Mouse (Mus musculus) C2C12 (cell line): ENCODE data around the gene Grid2. TPM values are rescaled to one million over a fixed set of nuclear protein-coding genes. Genes with fewer than 3 reads are reported as not detected.

ENCODE experiments used
- H3K27me3 ChIP-seq: one replicate; pipeline ENCODE4 v1.6.1; 2011; ENCODE audit not compliant: control insufficient read depth, insufficient read depth, insufficient read length
- H3K36me3 ChIP-seq: one replicate; pipeline ENCODE4 v1.6.1; 2011; ENCODE audit not compliant: control insufficient read depth, insufficient read depth
- H3K4me3 ChIP-seq: one replicate; pipeline ENCODE4 v1.5.1; 2011; ENCODE audit warnings: mild to moderate bottlenecking, control low read depth; ENCODE audit not compliant: poor library complexity, insufficient read depth, severe bottlenecking
- H3K79me2 ChIP-seq: one replicate; pipeline ENCODE4 v1.6.1; 2011; ENCODE audit not compliant: control insufficient read depth, insufficient read depth
- H3K79me3 ChIP-seq: one replicate; pipeline ENCODE4 v1.6.1; 2011; ENCODE audit warnings: low read depth, control low read depth
- H3ac ChIP-seq: one replicate; pipeline ENCODE3; 2011; ENCODE audit warnings: low read depth; ENCODE audit not compliant: control insufficient read depth, insufficient read length
- CEBPB ChIP-seq: IDR thresholded peaks from one replicate; pipeline ENCODE4 v1.6.1; 2011; ENCODE audit warnings: low read depth, mild to moderate bottlenecking, control low read depth, moderate library complexity
- CTCF ChIP-seq: IDR thresholded peaks from one replicate; pipeline ENCODE4 v1.5.1; 2011; ENCODE audit not compliant: control insufficient read depth, insufficient read depth, insufficient read length
- FOSL1 ChIP-seq: IDR thresholded peaks from one replicate; pipeline ENCODE4 v1.8.0; 2011; ENCODE audit warnings: mild to moderate bottlenecking, low read length; ENCODE audit not compliant: poor library complexity, insufficient read depth, severe bottlenecking
- MAX ChIP-seq: IDR thresholded peaks from one replicate; pipeline ENCODE4 v1.6.1; 2011; ENCODE audit warnings: mild to moderate bottlenecking, control low read depth
- MYOD1 ChIP-seq: IDR thresholded peaks from one replicate; pipeline ENCODE4 v1.6.1; 2011; ENCODE audit warnings: low read depth; ENCODE audit not compliant: control insufficient read depth, insufficient read length
- MYOG ChIP-seq: IDR thresholded peaks from one replicate; pipeline ENCODE4 v1.6.1; 2011; ENCODE audit not compliant: control insufficient read depth, insufficient read length; ENCODE audit errors: extremely low read depth
- USF1 ChIP-seq: IDR thresholded peaks from one replicate; pipeline ENCODE4 v1.6.1; 2011; ENCODE audit warnings: low read depth, mild to moderate bottlenecking, control low read depth, moderate library complexity
- polyA plus RNA-seq: library from polyadenylated mRNA; unstranded; fragments of >200 nt; fragmentation: generic; extraction: Trizol; gene quantifications from one replicate; pipeline ENCODE4 v1.2.1, GENCODE M21; 2012; ENCODE audit warnings: missing spikeins

Grid2 gene
- polyA plus RNA-seq, 1 experiment, result not detected

GRCm38 (mm10) chr6:64098662-64099061 lies 843.0 kb downstream of the Grid2 start:
- Histone ChIP-seq H3K79me2 (no peaks in the 10 kb centered on the region), H3K79me3 (no peaks in the 10 kb centered on the region), H3K27me3 (no peaks in the 10 kb centered on the region), H3K4me3 (no peak overlapping the region), H3ac (no peak overlapping the region), H3K36me3 (no peaks in the 10 kb centered on the region)
- TF ChIP-seq MYOD1, result no peak
- TF ChIP-seq MYOG, result no peak
- no peak for TF ChIP-seq MAX
- TF ChIP-seq FOSL1, result no peak
- no peak for TF ChIP-seq USF1
- TF ChIP-seq CEBPB, result no peak
- no peak for TF ChIP-seq CTCF

GRCm38 (mm10) chr6:64114594-64114993 lies 858.9 kb downstream of the Grid2 start:
- Histone ChIP-seq H3ac (no peak overlapping the region), H3K4me3 (no peak overlapping the region), H3K79me2 (no peaks in the 10 kb centered on the region), H3K36me3 (no peaks in the 10 kb centered on the region), H3K79me3 (no peaks in the 10 kb centered on the region), H3K27me3 (no peaks in the 10 kb centered on the region)
- TF ChIP-seq MAX (no peak), CTCF (no peak), MYOD1 (no peak), CEBPB (no peak), FOSL1 (no peak), USF1 (no peak), MYOG (no peak)

DNA sequence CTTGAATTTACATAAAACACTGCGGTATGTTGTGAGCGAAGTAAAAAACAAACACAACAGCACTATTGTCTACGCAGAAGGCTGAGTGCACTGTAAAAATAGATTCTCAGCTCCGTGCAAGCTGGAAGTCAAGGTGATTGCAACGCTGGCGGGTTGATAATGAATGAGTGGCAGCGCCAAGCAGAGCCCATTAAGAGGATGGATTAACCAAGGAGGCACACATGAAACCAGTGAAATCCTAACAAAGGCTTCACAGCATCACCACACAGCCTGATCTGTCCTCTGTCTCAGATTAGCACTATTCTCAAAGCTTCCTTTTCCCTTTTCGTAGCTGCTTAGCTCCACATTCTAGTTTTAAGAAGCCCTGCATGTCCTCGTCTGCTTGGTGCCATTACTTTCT lies 880.6 kb downstream of the Grid2 start:
- Histone ChIP-seq H3K79me2 (no peaks in the 10 kb centered on the region), H3K27me3 (no peaks in the 10 kb centered on the region), H3K79me3 (no peaks in the 10 kb centered on the region), H3K36me3 (no peaks in the 10 kb centered on the region), H3ac (no peak overlapping the region), H3K4me3 (no peak overlapping the region)
- TF ChIP-seq CTCF (no peak), FOSL1 (no peak), MYOD1 (no peak), CEBPB (no peak), MYOG (no peak)

DNA sequence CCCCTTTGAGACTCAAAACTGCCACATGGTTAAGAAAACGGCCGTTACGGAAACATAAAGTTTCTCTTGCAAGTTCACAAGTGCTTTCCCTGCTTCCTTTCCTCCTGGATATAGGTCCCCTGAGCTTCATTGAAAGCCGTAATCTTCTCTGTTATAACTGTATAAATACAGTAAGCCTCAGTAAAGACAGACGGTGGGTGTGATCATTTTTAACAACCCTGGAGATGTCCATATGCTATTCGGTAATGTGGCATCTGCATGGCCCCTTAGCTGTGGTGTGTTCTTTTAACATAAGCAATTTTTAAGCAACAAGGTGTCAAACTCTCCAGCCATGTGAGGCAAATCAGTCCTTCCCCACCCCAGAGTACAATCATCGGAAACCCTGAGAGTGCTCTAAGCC lies 892.9 kb downstream of the Grid2 start:
- TF ChIP-seq USF1, result no peak
- no peak for TF ChIP-seq CEBPB
- TF ChIP-seq MYOG, result no peak
- no peak for TF ChIP-seq CTCF
- no peak for TF ChIP-seq FOSL1
- no peak for TF ChIP-seq MYOD1
- Histone ChIP-seq H3ac (no peak overlapping the region), H3K79me3 (no peaks in the 10 kb centered on the region), H3K79me2 (no peaks in the 10 kb centered on the region), H3K36me3 (no peaks in the 10 kb centered on the region), H3K27me3 (no peaks in the 10 kb centered on the region), H3K4me3 (no peak overlapping the region)

DNA sequence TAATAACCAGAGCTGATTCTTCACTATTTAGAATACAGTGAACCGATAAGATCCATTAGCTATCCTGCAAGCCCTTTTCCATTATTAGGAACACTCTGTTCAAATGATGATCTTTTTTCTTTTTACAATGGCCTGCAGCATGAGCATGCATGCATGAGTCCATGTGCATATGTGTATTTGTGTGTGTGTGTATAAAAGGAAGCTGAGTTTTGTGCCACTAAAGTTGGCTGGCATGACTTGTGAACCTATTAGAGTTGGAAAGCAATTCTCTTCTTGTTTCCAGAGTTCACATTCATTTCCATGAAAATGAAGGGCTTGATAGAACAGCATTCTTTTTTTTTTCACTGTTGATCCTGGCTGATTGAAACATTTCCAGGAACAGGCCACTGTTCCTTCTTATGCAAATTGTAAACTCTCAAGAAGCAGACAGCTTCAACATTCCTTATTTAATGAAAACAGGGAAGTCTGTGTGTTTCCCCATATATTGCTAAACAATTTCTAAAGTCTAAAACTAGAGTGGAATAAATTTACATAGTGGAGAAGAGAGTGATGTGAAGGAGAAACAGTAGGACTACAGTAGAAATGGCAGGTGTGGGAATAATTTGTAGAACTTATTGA lies 919.4 kb downstream of the Grid2 start:
- Histone ChIP-seq H3K36me3 (no peaks in the 10 kb centered on the region), H3K27me3 (no peaks in the 10 kb centered on the region), H3K4me3 (no peak overlapping the region), H3K79me2 (no peaks in the 10 kb centered on the region), H3ac (no peak overlapping the region), H3K79me3 (no peaks in the 10 kb centered on the region)
- TF ChIP-seq CTCF, result no peak
- TF ChIP-seq FOSL1, result no peak
- no peak for TF ChIP-seq USF1
- no peak for TF ChIP-seq MYOD1

- Histone ChIP-seq H3K79me3 (no peaks in the 10 kb centered on the region), H3K79me2 (no peaks in the 10 kb centered on the region), H3K4me3 (no peak overlapping the region), H3ac (no peak overlapping the region), H3K36me3 (no peaks in the 10 kb centered on the region), H3K27me3 (no peaks in the 10 kb centered on the region)
- no peak for TF ChIP-seq MYOG
- no peak for TF ChIP-seq USF1
- no peak for TF ChIP-seq CEBPB
- no peak for TF ChIP-seq MAX
- no peak for TF ChIP-seq MYOD1
- no peak for TF ChIP-seq FOSL1
- no peak for TF ChIP-seq CTCF
These were observed 938.0 kb downstream of the Grid2 start for GRCm38 (mm10) chr6:64193646-64194045.
